In the genomic region with DNA sequence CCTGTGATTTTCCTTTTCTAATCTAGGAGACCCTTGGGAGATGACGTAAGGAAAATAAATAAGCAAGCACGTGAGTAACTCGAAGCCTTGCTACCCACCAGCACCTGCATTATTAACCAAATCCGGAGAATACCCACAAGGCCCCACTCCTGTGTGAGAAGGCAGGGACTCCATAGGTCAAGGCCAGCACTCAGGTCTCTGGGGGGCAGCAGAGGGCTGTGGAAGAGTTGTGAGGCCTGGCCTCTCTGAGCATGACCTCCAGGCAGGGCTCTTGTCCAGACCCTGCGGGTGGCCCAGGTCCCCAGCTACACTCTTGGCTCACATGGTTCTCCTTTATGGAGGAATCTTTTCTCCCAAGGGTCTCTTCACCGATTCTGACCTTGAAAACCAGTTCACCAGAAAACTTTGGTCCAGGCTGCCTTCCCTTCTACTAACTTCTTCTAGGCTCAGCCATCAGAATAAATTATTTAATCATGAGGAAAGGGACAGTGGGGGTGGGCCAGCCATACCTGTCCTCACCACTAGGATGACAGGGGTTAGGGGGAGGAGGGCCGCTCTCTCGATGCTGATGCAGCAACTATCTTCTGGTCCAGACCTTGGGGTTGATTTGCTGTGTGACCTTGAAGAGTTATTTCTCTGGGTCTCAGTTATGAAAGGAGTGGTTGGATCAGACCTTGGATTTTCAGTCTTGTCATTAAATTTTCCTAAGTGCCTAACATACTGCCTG, we compare ENCODE assay signal across 9 mouse cellular contexts. TPM values are rescaled to one million over a fixed set of nuclear protein-coding genes. Genes with fewer than 3 reads are reported as not detected.
DNase-seq lines count a peak whose midpoint lies in the region; ATAC-seq lines count a peak whose summit lies in the region.
"Had no signal": no experiment of that assay in that cellular context is flagged by ENCODE, and none has a peak within 500 bp of the region (broad histone marks: within the 10 kb centered on the region; RNA-seq: fewer than 3 reads in every experiment).

No protein-coding gene starts in this region.

- no peak overlapping the region for H3K4me2 ChIP-seq in midbrain, embryonic 14.5 days (ENCODE audit: low read length)
- no peak overlapping the region for H3K4me2 ChIP-seq in midbrain, embryonic 16.5 days (ENCODE audit: low read length)
- H3K4me2 ChIP-seq in forebrain, embryonic 12.5 days: no peak overlapping the region
- H3K4me2 ChIP-seq: liver, embryonic 15.5 days had no signal

- H3K4me1 ChIP-seq in midbrain, embryonic 14.5 days (ENCODE audit: control insufficient read depth, insufficient read depth, low read length): no peaks in the 10 kb centered on the region
- no peaks in the 10 kb centered on the region for H3K4me1 ChIP-seq in midbrain, embryonic 16.5 days (ENCODE audit: control insufficient read depth, insufficient read depth, low read length)
- H3K4me1 ChIP-seq in forebrain, embryonic 12.5 days: peaks cover 3% of the 10 kb centered on the region; the same call in 1 of the 2 replicates
- H3K4me1 ChIP-seq: liver, embryonic 15.5 days had no signal

- H3K27me3 ChIP-seq in midbrain, embryonic 14.5 days (ENCODE audit: control insufficient read depth, insufficient read depth, low read length): no peaks in the 10 kb centered on the region
- H3K27me3 ChIP-seq in midbrain, embryonic 16.5 days (ENCODE audit: control insufficient read depth, insufficient read depth, low read depth, low read length): no peaks in the 10 kb centered on the region
- H3K27me3 ChIP-seq in forebrain, embryonic 12.5 days: no peaks in the 10 kb centered on the region
- H3K27me3 ChIP-seq: liver, embryonic 15.5 days had no signal

- no peak overlapping the region for H3K9ac ChIP-seq in midbrain, embryonic 14.5 days (replicated peaks; ENCODE audit: low read length)
- no peak overlapping the region for H3K9ac ChIP-seq in midbrain, embryonic 16.5 days (ENCODE audit: low read depth, low read length)
- no peak overlapping the region for H3K9ac ChIP-seq in forebrain, embryonic 12.5 days
- H3K9ac ChIP-seq: liver, embryonic 15.5 days had no signal

- H3K27ac ChIP-seq in midbrain, embryonic 14.5 days (replicated peaks; ENCODE audit: low read depth, low read length): no peak overlapping the region
- H3K27ac ChIP-seq in midbrain, embryonic 16.5 days (ENCODE audit: low read length): no peak overlapping the region
- no peak overlapping the region for H3K27ac ChIP-seq in forebrain, embryonic 12.5 days
- H3K27ac ChIP-seq: liver, embryonic 15.5 days had no signal

- H3K36me3 ChIP-seq in midbrain, embryonic 14.5 days (ENCODE audit: control insufficient read depth, insufficient read depth, low read length): no peaks in the 10 kb centered on the region
- no peaks in the 10 kb centered on the region for H3K36me3 ChIP-seq in midbrain, embryonic 16.5 days (ENCODE audit: control insufficient read depth, insufficient read depth, low read length)
- H3K36me3 ChIP-seq in forebrain, embryonic 12.5 days (replicated peaks): no peaks in the 10 kb centered on the region
- H3K36me3 ChIP-seq: liver, embryonic 15.5 days had no signal

- 49% methylated on average over 8 of the region's 8 CpGs for WGBS in midbrain, embryonic 14.5 days
- 52% methylated on average over 8 of the region's 8 CpGs for WGBS in midbrain, embryonic 16.5 days
- whole genome bisulfite sequencing in forebrain, embryonic 12.5 days: 53% methylated on average over 8 of the region's 8 CpGs

- peak; percentile 78 for DNase-seq in cerebellum, adult 11 months
- peak; percentile 37 for DNase-seq in midbrain, embryonic 14.5 days
- peak; percentile 80 for DNase-seq in cerebellum, adult 8-10 months
- peak; percentile 73 for DNase-seq in heart, adult 8-10 months (ENCODE audit: low spot score)
- peak; percentile 48 for DNase-seq in lung, postnatal 14 days

- ATAC-seq in cerebellum, adult (ENCODE audit: insufficient number of reproducible peaks, low FRiP score, low TSS enrichment): no peak
- no peak for ATAC-seq in midbrain, embryonic 14.5 days (ENCODE audit: low FRiP score, low TSS enrichment)
- no peak for ATAC-seq in midbrain, embryonic 16.5 days
- ATAC-seq in forebrain, embryonic 12.5 days (ENCODE audit: low FRiP score): no peak

- H3K4me3 ChIP-seq in midbrain, embryonic 14.5 days (replicated peaks; ENCODE audit: low read depth, low read length): no peak overlapping the region
- no peak overlapping the region for H3K4me3 ChIP-seq in midbrain, embryonic 16.5 days (ENCODE audit: low read depth, low read length)
- H3K4me3 ChIP-seq in forebrain, embryonic 12.5 days (replicated peaks): no peak overlapping the region
- H3K4me3 ChIP-seq: liver, embryonic 15.5 days had no signal

- H3K9me3 ChIP-seq in midbrain, embryonic 14.5 days (ENCODE audit: control insufficient read depth, low read length): no peaks in the 10 kb centered on the region
- H3K9me3 ChIP-seq in midbrain, embryonic 16.5 days (replicated peaks; ENCODE audit: control insufficient read depth, low read length, poor library complexity, severe bottlenecking): no peaks in the 10 kb centered on the region
- no peaks in the 10 kb centered on the region for H3K9me3 ChIP-seq in forebrain, embryonic 12.5 days
- H3K9me3 ChIP-seq: liver, embryonic 15.5 days had no signal

RNA-seq across cellular contexts. Expression of gene Ntng2, which starts 36.4 kb away (rescaled TPM):
- 9.8 and 15.9 TPM in 2 replicates for polyA plus RNA-seq in midbrain, embryonic 14.5 days (2014; fragmentation: Nextera tagmentation; extraction: Ambion mirVana)
- polyA plus RNA-seq in midbrain, embryonic 16.5 days (2015; fragmentation: Nextera tagmentation; extraction: Ambion mirVana): 10.6 and 11.0 TPM in 2 replicates
- 10 to 100 TPM in 3 of 4 experiments, 1 to 10 TPM in 1; 8.3 to 16.7 (median 13.7) TPM for total RNA-seq in heart, adult 8-10 months (2022)
- polyA plus RNA-seq in forebrain, embryonic 12.5 days (2016; fragmentation: Nextera tagmentation; extraction: Ambion mirVana): 3.0 and 3.8 TPM in 2 replicates
